Mouse (Mus musculus) heart, adult 2 months (tissue): ENCODE measurements at regions not wholly inside any gene's neighbourhood (a gene's known extent, or its start where the extent isn't known, plus 50 kb on each side); places are given as distances from the start of the nearest gene placed in this dataset.

ENCODE experiments used
- CTCF ChIP-seq: fragments of 200-600 bp; IDR thresholded peaks from 2 replicates; pipeline ENCODE4 v1.8.1; 2022; ENCODE audit warnings: antibody characterized with exemption, mild to moderate bottlenecking, moderate library complexity
- POLR2A ChIP-seq: fragments of 200-500 bp; IDR thresholded peaks from 2 replicates; pipeline ENCODE4 v1.6.1; 2011; ENCODE audit warnings: mild to moderate bottlenecking, low read depth, low read length, control low read depth; ENCODE audit not compliant: insufficient read depth

- TF ChIP-seq POLR2A (no peak), CTCF (no peak)
Measured at GRCm38 (mm10) chr13:5569579-5569978, 291.7 kb upstream of the Klf6 start.
